ENCODE assay signal across 9 mouse cellular contexts in genomic region chr9:64956337-64956736, GRCm38 (mm10). TPM values are rescaled to one million over a fixed set of nuclear protein-coding genes. Genes with fewer than 3 reads are reported as not detected.
DNase-seq lines count a peak whose midpoint lies in the region; ATAC-seq and TF ChIP-seq lines count a peak whose summit lies in the region.
"Had no signal": no experiment of that assay in that cellular context is flagged by ENCODE, and none has a peak within 500 bp of the region (broad histone marks: within the 10 kb centered on the region; RNA-seq: fewer than 3 reads in every experiment).

No protein-coding gene starts in this region.

- intact Hi-C loops in gastrocnemius, postnatal 36 days (cut with DNase I): no loop called here

- H3K9ac ChIP-seq in neural tube, embryonic 11.5 days (ENCODE audit: low read length): no peak overlapping the region
- peak overlapping the region; percentile 58 for H3K9ac ChIP-seq in liver, embryonic 13.5 days
- H3K9ac ChIP-seq in stomach, postnatal 0 days (ENCODE audit: low read length): no peak overlapping the region

- no peak for ATAC-seq in neural tube, embryonic 11.5 days (ENCODE audit: insufficient read depth, low FRiP score, low TSS enrichment)
- no peak for ATAC-seq in liver, embryonic 13.5 days (ENCODE audit: low read depth)
- ATAC-seq in stomach, postnatal 0 days (ENCODE audit: low FRiP score, low TSS enrichment): no peak
- ATAC-seq: Patski had no signal

- H3K36me3 ChIP-seq in neural tube, embryonic 11.5 days (ENCODE audit: control insufficient read depth, insufficient read depth, low read length): no peaks in the 10 kb centered on the region
- H3K36me3 ChIP-seq in liver, embryonic 13.5 days: no peaks in the 10 kb centered on the region
- H3K36me3 ChIP-seq in stomach, postnatal 0 days (ENCODE audit: control insufficient read depth, insufficient read depth, low read length): no peaks in the 10 kb centered on the region

- no peak overlapping the region for H3K4me2 ChIP-seq in neural tube, embryonic 11.5 days (ENCODE audit: low read depth)
- H3K4me2 ChIP-seq in liver, embryonic 13.5 days: peak overlapping the region; percentile 65
- peak overlapping the region; percentile 37 for H3K4me2 ChIP-seq in stomach, postnatal 0 days (replicated peaks; ENCODE audit: low read depth)

- DNase-seq in adrenal gland, postnatal 10 days: peak; percentile 71
- DNase-seq in adrenal gland, adult 8-10 months: no peak
- DNase-seq in neural tube, embryonic 11.5 days (ENCODE audit: low spot score): peak; percentile 20
- no peak for DNase-seq in neural tube, embryonic 10.5 days (ENCODE audit: extremely low spot score, low spot score)
- peak; percentile 19 for DNase-seq in heart, postnatal 4 days
- DNase-seq in liver, embryonic 13.5 days: peak; percentile 45
- DNase-seq in stomach, postnatal 0 days (ENCODE audit: low spot score): peak; percentile 79
- no peak for DNase-seq in gastrocnemius, postnatal 36 days

- H3K9me3 ChIP-seq in neural tube, embryonic 11.5 days (ENCODE audit: control insufficient read depth, low read length): no peaks in the 10 kb centered on the region
- no peaks in the 10 kb centered on the region for H3K9me3 ChIP-seq in liver, embryonic 13.5 days (replicated peaks)
- H3K9me3 ChIP-seq in stomach, postnatal 0 days (ENCODE audit: control insufficient read depth, low read length): no peaks in the 10 kb centered on the region

- no peaks in the 10 kb centered on the region for H3K27me3 ChIP-seq in neural tube, embryonic 11.5 days (ENCODE audit: control insufficient read depth, insufficient read depth, low read length)
- H3K27me3 ChIP-seq in liver, embryonic 13.5 days: peaks cover 12% of the 10 kb centered on the region
- no peaks in the 10 kb centered on the region for H3K27me3 ChIP-seq in stomach, postnatal 0 days (ENCODE audit: control insufficient read depth, insufficient read depth, low read length)

- TF ChIP-seq EP300 in stomach, postnatal 0 days (optimal IDR thresholded peaks at IDR 0.05): no peak

- H3K27ac ChIP-seq in neural tube, embryonic 11.5 days (ENCODE audit: low read depth, low read length): no peak overlapping the region
- peak overlapping the region; percentile 68; the same call in 1 of the 2 replicates for H3K27ac ChIP-seq in liver, embryonic 13.5 days
- no peak overlapping the region for H3K27ac ChIP-seq in stomach, postnatal 0 days (replicated peaks)

- TF ChIP-seq CTCF in stomach, postnatal 0 days (IDR thresholded peaks at IDR 0.05; ENCODE audit: low read depth): no peak

- H3K4me3 ChIP-seq in neural tube, embryonic 11.5 days (ENCODE audit: low read depth, low read length): no peak overlapping the region
- peak overlapping the region; percentile 35 for H3K4me3 ChIP-seq in liver, embryonic 13.5 days (replicated peaks)
- no peak overlapping the region for H3K4me3 ChIP-seq in stomach, postnatal 0 days (ENCODE audit: low read depth, low read length)

- 28% methylated on average over 12 of the region's 12 CpGs for WGBS in neural tube, embryonic 11.5 days
- WGBS in liver, embryonic 13.5 days (ENCODE audit: insufficient replicate concordance): 10% methylated on average over 12 of the region's 12 CpGs
- 22% methylated on average over 12 of the region's 12 CpGs for WGBS in stomach, postnatal 0 days

- H3K4me1 ChIP-seq in neural tube, embryonic 11.5 days (ENCODE audit: control insufficient read depth, insufficient read depth, low read length): 0 out of 2 replicates have a peak, but pooled peaks cover 2% of the 10 kb centered on the region
- H3K4me1 ChIP-seq in liver, embryonic 13.5 days (replicated peaks): peaks cover 57% of the 10 kb centered on the region
- no peaks in the 10 kb centered on the region for H3K4me1 ChIP-seq in stomach, postnatal 0 days (replicated peaks; ENCODE audit: control insufficient read depth, insufficient read depth)

RNA-seq across cellular contexts. Expression of gene Ints14, which starts 4.4 kb away (rescaled TPM):
- total RNA-seq in adrenal gland, postnatal 10 days (2021): 10 to 100 TPM; 27.5 to 31.5 TPM
- total RNA-seq in adrenal gland, adult 8-10 months (2022): 10 to 100 TPM; 27.2 to 31.9 (median 28.8) TPM
- 72.4 and 78.9 TPM in 2 replicates for polyA plus RNA-seq in neural tube, embryonic 11.5 days (2014; fragmentation: Nextera tagmentation; extraction: Ambion mirVana)
- 10 to 100 TPM; 28.0 to 28.2 TPM for total RNA-seq in heart, postnatal 4 days (2021)
- polyA plus RNA-seq in liver, embryonic 13.5 days (2015; fragmentation: Nextera tagmentation; extraction: Ambion mirVana): 29.9 and 34.9 TPM in 2 replicates
- 25.0 and 25.8 TPM in 2 replicates for polyA plus RNA-seq in stomach, postnatal 0 days (2015; fragmentation: Nextera tagmentation; extraction: Ambion mirVana)
- total RNA-seq in gastrocnemius, postnatal 36 days (2021): 10 to 100 TPM; 16.0 to 16.3 TPM

RNA-seq across cellular contexts. Expression of gene Slc24a1, which starts 4.9 kb away (rescaled TPM):
- total RNA-seq in adrenal gland, postnatal 10 days (2021): under 1 TPM; 0.09 to 0.15 TPM
- not detected for total RNA-seq in adrenal gland, adult 8-10 months (2022)
- 0.05 TPM in 1 of 2 replicates, not detected in the other for polyA plus RNA-seq in neural tube, embryonic 11.5 days (2014; fragmentation: Nextera tagmentation; extraction: Ambion mirVana)
- under 1 TPM; 0.21 to 0.29 TPM for total RNA-seq in heart, postnatal 4 days (2021)
- polyA plus RNA-seq in liver, embryonic 13.5 days (2015; fragmentation: Nextera tagmentation; extraction: Ambion mirVana): 0.06 and 0.08 TPM in 2 replicates
- polyA plus RNA-seq in stomach, postnatal 0 days (2015; fragmentation: Nextera tagmentation; extraction: Ambion mirVana): 0.01 and 0.05 TPM in 2 replicates
- under 1 TPM in 1 of 2 experiments, not detected in 1; 0.05 TPM for total RNA-seq in gastrocnemius, postnatal 36 days (2021)

Comparison
In these comparisons a context has a peak if more than half of its experiments do, and no peak if none do; other contexts are left out.
1. DNase-seq: peak in adrenal gland, postnatal 10 days (single experiment), neural tube, embryonic 11.5 days (single experiment), heart, postnatal 4 days (single experiment), liver, embryonic 13.5 days (single experiment) and stomach, postnatal 0 days (single experiment); none in adrenal gland, adult 8-10 months (single experiment), neural tube, embryonic 10.5 days (single experiment) and gastrocnemius, postnatal 36 days (0 of 2).